Mouse (Mus musculus): ENCODE measurements at regions not wholly inside any gene's neighbourhood (a gene's known extent, or its start where the extent isn't known, plus 50 kb on each side); places are given as distances from the start of the nearest gene placed in this dataset.

GRCm38 (mm10) chr14:46706462-46706861, 53.9 kb upstream of the Cdkn3 start:
- Histone ChIP-seq H3K4me3 (no peak overlapping the region), H3K4me2 (replicated peaks) (no peak overlapping the region), H3K9me3 (no peaks in the 10 kb centered on the region), H3K4me1 (no peaks in the 10 kb centered on the region), H3K36me3 (no peaks in the 10 kb centered on the region), H3K27me3 (replicated peaks) (no peaks in the 10 kb centered on the region), H3K9ac (no peak overlapping the region), H3K27ac (no peak overlapping the region)
- ATAC-seq (ENCODE audit: low FRiP score, low read depth) = no peak
- WGBS = 33% methylated on average over 4 of the region's 4 CpGs

DNA sequence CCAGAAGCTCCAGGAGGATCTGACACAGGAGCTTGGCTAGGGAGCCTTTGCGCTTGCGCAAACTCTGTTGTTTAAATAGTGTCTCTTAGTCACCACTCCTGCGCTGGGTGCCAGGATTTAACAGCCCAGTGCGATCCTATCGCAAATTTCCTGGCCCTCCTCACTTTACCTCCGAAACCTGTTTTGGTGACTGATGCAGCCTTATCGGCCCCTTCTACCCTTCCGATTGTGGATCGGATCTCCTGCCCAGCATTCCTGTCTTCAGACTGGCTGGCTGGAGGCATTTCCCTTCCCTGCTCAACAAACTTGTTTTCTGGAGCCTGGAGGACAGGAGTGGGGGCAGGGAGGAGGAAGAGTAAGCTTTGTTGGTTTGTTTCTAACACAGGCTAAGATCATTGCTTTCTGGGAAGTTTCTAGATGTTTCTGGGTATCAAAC, 56.0 kb upstream of the Cdkn3 start:
- H3K4me2 ChIP-seq (replicated peaks) = no peak overlapping the region
- H3K4me1 ChIP-seq = no peaks in the 10 kb centered on the region
- H3K27ac ChIP-seq = no peak overlapping the region
- H3K36me3 ChIP-seq = no peaks in the 10 kb centered on the region
- no peaks in the 10 kb centered on the region for H3K9me3 ChIP-seq
- no peak for ATAC-seq (ENCODE audit: low FRiP score, low read depth)
- H3K9ac ChIP-seq = no peak overlapping the region
- 73% methylated on average over 9 of the region's 9 CpGs for WGBS
- no peak overlapping the region for H3K4me3 ChIP-seq
- no peaks in the 10 kb centered on the region for H3K27me3 ChIP-seq (replicated peaks)

DNA sequence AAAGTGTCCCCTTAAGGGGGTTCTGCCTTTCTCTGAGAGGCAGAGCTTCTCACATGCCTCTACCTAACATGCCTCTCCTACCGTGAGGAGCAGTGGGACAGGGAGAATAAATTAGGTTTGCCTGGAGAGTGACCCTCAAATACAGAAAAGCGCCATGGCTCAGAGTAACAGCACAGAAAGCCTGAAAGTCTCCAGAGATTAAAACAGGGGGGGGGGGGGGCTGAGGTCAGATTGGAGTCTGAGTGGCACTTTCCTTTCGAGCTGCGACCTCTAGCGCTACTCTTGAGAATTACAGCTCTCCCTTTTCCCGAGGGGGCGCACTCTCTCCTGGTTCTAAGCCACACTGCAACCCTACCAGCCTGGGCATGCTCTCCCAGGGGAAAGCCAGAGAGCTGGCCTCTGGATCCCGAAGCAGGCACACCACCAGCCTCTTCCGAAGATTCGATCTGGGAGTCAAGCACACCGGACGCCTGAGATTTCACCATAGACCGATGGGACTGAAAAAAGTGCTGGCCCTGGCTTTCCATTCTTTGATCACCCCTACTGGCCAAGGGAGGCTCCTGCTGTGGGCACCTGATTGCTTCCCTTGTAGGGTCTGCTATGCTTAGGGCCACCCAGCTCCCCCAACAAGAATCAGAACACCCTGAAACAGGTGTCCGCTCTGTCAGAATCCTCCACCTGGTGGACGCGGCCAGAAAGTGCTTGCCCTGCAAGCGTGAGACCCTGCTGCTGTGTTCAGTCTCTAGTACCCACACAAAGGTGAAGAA, 57.5 kb upstream of the Cdkn3 start:
- H3K9me3 ChIP-seq = no peaks in the 10 kb centered on the region
- ATAC-seq (ENCODE audit: low FRiP score, low read depth) = peak; percentile 38
- no peak overlapping the region for H3K4me2 ChIP-seq (replicated peaks)
- no peak overlapping the region for H3K9ac ChIP-seq
- 34% methylated on average over 17 of the region's 17 CpGs for WGBS
- H3K36me3 ChIP-seq = no peaks in the 10 kb centered on the region
- H3K4me1 ChIP-seq = no peaks in the 10 kb centered on the region
- no peak overlapping the region for H3K27ac ChIP-seq
- no peaks in the 10 kb centered on the region for H3K27me3 ChIP-seq (replicated peaks)
- no peak overlapping the region for H3K4me3 ChIP-seq

DNA sequence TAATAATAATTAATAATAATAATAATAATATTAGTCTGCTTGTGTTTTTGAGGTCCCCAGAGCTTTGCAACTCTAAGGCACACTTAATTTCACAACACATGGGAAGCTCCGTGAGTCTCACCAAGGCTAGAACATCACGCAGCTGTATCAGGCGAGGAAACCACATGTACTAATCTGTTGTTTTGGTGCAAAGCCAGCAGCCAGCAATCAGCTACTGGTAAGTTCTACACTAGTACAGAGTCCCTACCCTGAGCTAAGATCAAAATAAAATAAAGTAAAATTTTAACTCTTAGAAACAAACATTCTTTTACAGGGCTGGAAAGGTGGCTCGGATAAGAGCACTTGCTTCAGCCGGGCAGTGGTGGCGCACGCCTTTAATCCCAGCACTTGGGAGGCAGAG, 67.8 kb upstream of the Cdkn3 start:
- ATAC-seq (ENCODE audit: low FRiP score, low read depth) = no peak
- Histone ChIP-seq H3K36me3 (no peaks in the 10 kb centered on the region), H3K4me1 (no peaks in the 10 kb centered on the region), H3K27me3 (replicated peaks) (no peaks in the 10 kb centered on the region), H3K9ac (no peak overlapping the region), H3K4me3 (no peak overlapping the region), H3K4me2 (replicated peaks) (no peak overlapping the region), H3K9me3 (no peaks in the 10 kb centered on the region), H3K27ac (no peak overlapping the region)
- WGBS = 95% methylated on average over 7 of the region's 7 CpGs

DNA sequence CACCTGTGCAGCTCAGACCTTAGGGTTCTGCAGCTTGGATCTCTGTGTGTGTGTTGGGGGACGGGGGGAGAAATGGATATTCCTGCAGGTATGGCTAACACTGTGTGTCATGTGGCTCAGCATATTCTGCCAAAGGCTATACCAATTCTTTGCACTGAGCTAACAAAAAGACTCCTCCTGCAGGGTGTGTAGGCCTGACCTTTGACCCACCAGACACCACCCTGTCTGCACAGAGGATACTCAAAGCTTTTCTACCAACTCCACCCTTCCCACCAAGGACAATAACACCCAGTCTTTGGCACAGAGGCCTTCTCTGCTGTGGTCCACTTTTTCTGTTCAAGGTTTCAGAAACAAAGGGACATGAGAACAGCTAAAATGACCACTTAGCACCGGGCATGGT, 68.3 kb upstream of the Cdkn3 start:
- Histone ChIP-seq H3K4me3 (no peak overlapping the region), H3K4me2 (replicated peaks) (no peak overlapping the region), H3K27me3 (replicated peaks) (no peaks in the 10 kb centered on the region), H3K4me1 (no peaks in the 10 kb centered on the region), H3K36me3 (no peaks in the 10 kb centered on the region), H3K9ac (no peak overlapping the region), H3K27ac (no peak overlapping the region), H3K9me3 (no peaks in the 10 kb centered on the region)
- 79% methylated on average over 2 of the region's 2 CpGs for WGBS
- ATAC-seq (ENCODE audit: low FRiP score, low read depth) = no peak

- Histone ChIP-seq H3K36me3 (no peaks in the 10 kb centered on the region), H3K4me2 (replicated peaks) (no peak overlapping the region), H3K27me3 (replicated peaks) (no peaks in the 10 kb centered on the region), H3K9ac (no peak overlapping the region), H3K9me3 (no peaks in the 10 kb centered on the region), H3K4me1 (no peaks in the 10 kb centered on the region), H3K27ac (no peak overlapping the region), H3K4me3 (no peak overlapping the region)
- WGBS = 87% methylated on average over 6 of the region's 6 CpGs
- no peak for ATAC-seq (ENCODE audit: low FRiP score, low read depth)
These were observed 77.6 kb upstream of the Cdkn3 start for GRCm38 (mm10) chr14:46682728-46683127.

DNA sequence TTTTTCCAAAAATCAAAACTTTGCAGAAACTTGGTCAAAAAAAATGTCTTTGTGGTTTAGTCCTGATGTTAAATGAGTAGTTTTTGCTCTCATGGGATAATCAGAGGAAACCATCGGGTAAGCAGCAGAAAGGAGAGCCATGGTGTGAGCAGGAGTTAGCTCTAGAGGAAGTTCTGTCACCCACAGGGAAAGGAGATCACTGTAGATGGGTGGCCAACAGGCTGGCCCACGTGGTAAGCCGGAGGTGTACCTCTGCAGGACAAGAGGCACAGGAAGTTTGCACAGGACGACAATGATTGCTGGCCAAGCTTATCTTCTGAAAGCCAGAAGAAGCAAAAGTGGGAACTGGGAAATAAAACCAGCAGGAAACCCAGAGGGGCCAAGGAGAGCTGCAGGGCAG, 81.4 kb upstream of the Cdkn3 start:
- H3K9ac ChIP-seq = no peak overlapping the region
- WGBS = 70% methylated on average over 4 of the region's 4 CpGs
- ATAC-seq (ENCODE audit: low FRiP score, low read depth) = no peak

DNA sequence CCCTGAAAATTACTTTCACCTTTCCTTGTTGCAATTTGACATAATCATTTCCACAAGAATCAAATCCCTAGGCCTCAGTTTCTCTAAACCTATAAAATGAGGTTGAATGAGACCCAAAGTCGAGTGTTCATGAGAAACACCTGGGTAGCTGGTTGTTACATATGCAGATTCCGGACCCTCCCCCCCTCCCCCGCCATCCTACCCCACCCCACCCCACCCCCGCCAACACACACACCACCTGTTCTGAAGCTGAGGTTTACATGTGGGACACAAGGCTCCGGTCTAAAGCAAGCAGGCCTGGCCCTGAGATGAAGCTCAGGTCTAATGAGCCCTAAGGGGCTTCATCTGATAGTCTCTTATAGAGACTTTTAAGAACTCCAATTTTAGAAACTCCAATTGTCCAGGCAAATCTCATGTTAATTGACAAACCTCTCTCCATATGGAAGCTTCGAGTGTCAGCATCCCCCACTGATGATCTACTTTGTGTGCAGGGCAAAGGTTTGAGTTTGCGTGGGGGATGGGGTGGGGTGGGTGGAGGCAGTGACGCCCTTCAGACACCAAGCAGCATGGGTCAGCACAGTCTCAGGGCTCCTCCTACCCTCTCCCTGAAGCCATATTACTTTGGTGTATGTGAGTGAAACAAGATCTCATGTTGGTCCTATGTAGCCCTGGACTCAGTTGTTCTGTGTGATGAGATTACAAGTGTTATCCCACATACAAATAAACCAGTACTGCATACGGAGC, 88.7 kb upstream of the Cdkn3 start:
- Histone ChIP-seq H3K4me1 (no peaks in the 10 kb centered on the region), H3K4me3 (no peak overlapping the region), H3K9ac (no peak overlapping the region), H3K27ac (no peak overlapping the region), H3K9me3 (no peaks in the 10 kb centered on the region), H3K36me3 (no peaks in the 10 kb centered on the region), H3K27me3 (replicated peaks) (no peaks in the 10 kb centered on the region), H3K4me2 (replicated peaks) (no peak overlapping the region)
- ATAC-seq (ENCODE audit: low FRiP score, low read depth) = no peak
- WGBS = 85% methylated on average over 9 of the region's 9 CpGs

More for the DNA sequence above, 81.4 kb upstream of the Cdkn3 start:
- Histone ChIP-seq H3K27ac (no peak overlapping the region), H3K36me3 (no peaks in the 10 kb centered on the region), H3K27me3 (replicated peaks) (no peaks in the 10 kb centered on the region), H3K9me3 (no peaks in the 10 kb centered on the region), H3K4me2 (replicated peaks) (no peak overlapping the region), H3K4me1 (no peaks in the 10 kb centered on the region), H3K4me3 (no peak overlapping the region)

GRCm38 (mm10) chr14:46671062-46671461, 89.3 kb upstream of the Cdkn3 start:
- Histone ChIP-seq H3K36me3 (no peaks in the 10 kb centered on the region), H3K27ac (no peak overlapping the region), H3K4me3 (no peak overlapping the region), H3K27me3 (replicated peaks) (no peaks in the 10 kb centered on the region), H3K4me2 (replicated peaks) (no peak overlapping the region), H3K9ac (no peak overlapping the region), H3K4me1 (no peaks in the 10 kb centered on the region), H3K9me3 (no peaks in the 10 kb centered on the region)
- no peak for ATAC-seq (ENCODE audit: low FRiP score, low read depth)
- WGBS = 93% methylated on average over 2 of the region's 2 CpGs

GRCm38 (mm10) chr14:46670221-46671046, 89.9 kb upstream of the Cdkn3 start:
- Histone ChIP-seq H3K4me3 (no peak overlapping the region), H3K27ac (no peak overlapping the region), H3K9me3 (no peaks in the 10 kb centered on the region), H3K36me3 (no peaks in the 10 kb centered on the region), H3K27me3 (replicated peaks) (no peaks in the 10 kb centered on the region), H3K4me2 (replicated peaks) (no peak overlapping the region), H3K4me1 (no peaks in the 10 kb centered on the region), H3K9ac (no peak overlapping the region)
- WGBS = 87% methylated on average over 20 of the region's 20 CpGs
- ATAC-seq (ENCODE audit: low FRiP score, low read depth) = no peak

DNA sequence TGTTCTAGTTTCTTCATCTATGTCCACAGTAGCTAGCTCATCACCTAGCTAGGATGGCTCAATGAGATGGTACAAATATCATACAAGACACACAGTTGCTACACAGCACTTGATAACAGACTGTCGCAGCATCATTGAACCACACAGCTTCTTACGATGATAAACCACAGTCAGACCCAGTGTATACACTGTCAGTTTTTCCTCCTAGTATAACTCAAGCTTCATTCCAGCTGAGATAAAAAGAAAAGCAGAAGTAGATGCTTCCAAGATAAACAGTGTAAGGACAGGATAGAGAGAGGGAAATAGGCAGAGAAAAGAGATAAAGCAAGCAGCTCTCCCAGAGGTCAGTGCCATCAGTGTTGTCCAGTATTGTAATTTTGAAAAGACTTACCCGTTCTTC, 92.1 kb upstream of the Cdkn3 start:
- no peaks in the 10 kb centered on the region for H3K9me3 ChIP-seq
- no peak overlapping the region for H3K4me2 ChIP-seq (replicated peaks)
- 89% methylated on average over 3 of the region's 3 CpGs for WGBS
- H3K9ac ChIP-seq = no peak overlapping the region
- H3K36me3 ChIP-seq = no peaks in the 10 kb centered on the region
- H3K4me3 ChIP-seq = no peak overlapping the region
- no peaks in the 10 kb centered on the region for H3K27me3 ChIP-seq (replicated peaks)
- no peaks in the 10 kb centered on the region for H3K4me1 ChIP-seq
- no peak overlapping the region for H3K27ac ChIP-seq
- no peak for ATAC-seq (ENCODE audit: low FRiP score, low read depth)

- no peak for ATAC-seq (ENCODE audit: low FRiP score, low read depth)
- no peak overlapping the region for H3K4me3 ChIP-seq
- H3K4me2 ChIP-seq (replicated peaks) = no peak overlapping the region
- no peak overlapping the region for H3K27ac ChIP-seq
- no peaks in the 10 kb centered on the region for H3K36me3 ChIP-seq
- no peaks in the 10 kb centered on the region for H3K27me3 ChIP-seq (replicated peaks)
- H3K9me3 ChIP-seq = no peaks in the 10 kb centered on the region
- WGBS = 77% methylated on average over 6 of the region's 6 CpGs
- H3K4me1 ChIP-seq = peaks cover 13% of the 10 kb centered on the region
- H3K9ac ChIP-seq = no peak overlapping the region
These were observed 96.0 kb upstream of the Cdkn3 start for GRCm38 (mm10) chr14:46664305-46664704.
